Mouse (Mus musculus) heart, postnatal 25 days (tissue): ENCODE results near the gene Elmod1. TPM values are rescaled to one million over a fixed set of nuclear protein-coding genes. Genes with fewer than 3 reads are reported as not detected.

Experiments used
- DNase-seq: peaks from one replicate; pipeline ENCODE4 v3.0.0; 2022; ENCODE audit warnings: low spot score
- intact Hi-C: fragments of 180-260 bp; cut with DNase I; formaldehyde crosslinking; loops from one replicate; pipeline ENCODE4 v1.15.1; 2025
- total RNA-seq, 2 experiments: library from RNA; stranded (reverse); gene quantifications; 2 replicates each; pipeline ENCODE4 v1.2.3; 2021

Elmod1 gene
- total RNA-seq, 2 experiments from 2014 or later = 0.10 to 0.22 TPM

DNA sequence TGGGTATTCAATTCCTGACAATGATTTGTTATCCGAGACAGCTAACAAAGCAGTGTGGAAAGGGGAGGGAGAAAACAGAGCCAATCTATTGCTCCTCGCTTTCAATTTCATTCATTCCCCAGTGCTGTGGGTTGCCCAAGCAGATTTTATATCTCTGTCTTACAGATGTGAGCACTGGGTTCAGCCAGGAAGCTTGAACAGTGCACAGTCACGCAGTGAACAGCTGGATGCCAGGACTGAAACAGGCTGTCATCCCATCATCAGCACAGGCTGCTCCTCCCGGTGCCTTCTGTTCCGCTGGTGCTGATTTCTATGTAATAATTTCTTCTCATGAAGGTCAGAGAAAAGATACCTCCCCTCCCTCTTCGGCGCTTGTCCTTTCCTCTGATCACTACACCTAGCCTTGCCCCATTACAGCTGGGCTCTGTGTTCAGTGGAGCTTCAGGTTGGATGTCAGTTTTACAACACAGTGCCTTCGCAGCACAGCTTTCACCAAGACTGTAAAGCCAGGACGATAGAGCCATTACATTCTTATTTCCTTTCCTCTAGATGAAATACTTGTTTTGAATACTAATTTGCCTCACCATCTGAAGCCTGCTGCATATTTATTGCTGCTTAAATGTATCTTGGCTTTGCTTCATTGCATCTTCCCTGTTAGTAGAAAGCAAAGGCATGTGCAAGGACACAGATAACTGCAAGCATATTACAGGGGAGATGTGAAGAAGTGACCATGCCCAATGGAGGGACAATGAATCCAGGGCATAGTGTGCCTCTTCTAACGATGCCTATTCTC lies 59.0 kb downstream of the Elmod1 start:
- intact Hi-C loops = no loop called here
- DNase-seq = no peak

DNA sequence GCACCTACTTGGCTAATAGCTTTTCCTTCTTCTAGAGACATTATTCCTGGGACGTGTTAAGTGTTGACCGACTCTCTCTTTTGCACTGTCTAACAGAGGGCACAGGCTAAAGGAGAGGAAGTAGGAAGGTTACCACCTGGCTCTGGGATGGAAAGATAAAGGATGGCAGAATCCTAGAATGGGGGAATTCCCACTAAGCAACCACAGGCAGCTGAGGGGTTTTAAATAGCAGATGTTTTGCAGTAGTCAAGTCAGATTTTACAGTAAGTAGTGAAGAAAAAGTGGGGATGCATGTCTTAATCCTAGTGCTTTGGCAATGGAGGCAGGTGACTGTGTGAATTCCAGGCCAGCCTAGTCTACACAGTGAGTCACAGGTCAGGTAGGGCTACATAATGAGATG lies 64.3 kb downstream of the Elmod1 start:
- DNase-seq = no peak
- intact Hi-C loops = no loop called here

DNA sequence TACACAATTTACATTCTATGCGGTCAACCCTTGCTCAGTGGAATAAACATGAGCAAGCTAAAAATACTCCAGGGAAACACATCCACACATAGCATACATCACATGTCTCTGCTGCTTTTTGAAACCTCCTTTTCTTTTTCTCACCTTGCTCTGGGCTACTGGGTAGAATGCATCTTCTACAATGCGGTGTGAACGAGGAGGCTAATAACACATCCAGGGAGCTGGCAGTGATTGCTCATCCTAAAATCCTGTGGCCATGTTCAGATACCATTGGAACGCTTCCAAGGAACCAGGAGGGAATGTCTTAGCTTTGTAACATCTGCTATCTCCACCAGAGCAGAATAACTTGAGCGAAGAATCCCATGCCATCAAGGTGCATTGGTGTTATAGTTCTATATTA lies 64.8 kb downstream of the Elmod1 start:
- intact Hi-C loops = no loop called here
- no peak for DNase-seq

- DNase-seq = no peak
- intact Hi-C loops = no loop called here
Measured at GRCm38 (mm10) chr9:53906798-53907197, 68.3 kb downstream of the Elmod1 start.

- intact Hi-C loops = no loop called here
- DNase-seq = no peak
Measured at GRCm38 (mm10) chr9:53905418-53905817, 69.7 kb downstream of the Elmod1 start.

- no peak for DNase-seq
- intact Hi-C loops = no loop called here
Measured at GRCm38 (mm10) chr9:53903215-53903842, 71.8 kb downstream of the Elmod1 start.

- intact Hi-C loops = no loop called here
- no peak for DNase-seq
Measured at GRCm38 (mm10) chr9:53899836-53900235, 75.3 kb downstream of the Elmod1 start.

GRCm38 (mm10) chr9:53895827-53896226 lies 79.3 kb downstream of the Elmod1 start:
- intact Hi-C loops = no loop called here
- DNase-seq = no peak

- DNase-seq = no peak
- intact Hi-C loops = no loop called here
Measured at GRCm38 (mm10) chr9:53890075-53890474, 85.0 kb downstream of the Elmod1 start.

- no peak for DNase-seq
- intact Hi-C loops = no loop called here
Measured at GRCm38 (mm10) chr9:53883588-53884280, 91.4 kb downstream of the Elmod1 start.

GRCm38 (mm10) chr9:53877423-53877822 lies 97.7 kb downstream of the Elmod1 start:
- intact Hi-C loops = no loop called here
- DNase-seq = no peak

- DNase-seq = no peak
- intact Hi-C loops = no loop called here
Measured at GRCm38 (mm10) chr9:53873239-53873638, 101.9 kb downstream of the Elmod1 start.

Other genes starting within 250 kb of the Elmod1 start
- gene Slc35f2, start 203.8 kb downstream of the Elmod1 start, total RNA-seq = under 1 TPM in 1 of 2 experiments, not detected in 1; 0.10 TPM
- gene Sln, start 125.1 kb downstream of the Elmod1 start, total RNA-seq = 10 to 100 TPM; 76.0 to 99.3 TPM
- gene Tnfaip8l3, start 93.1 kb upstream of the Elmod1 start, total RNA-seq = under 1 TPM; 0.18 to 0.28 TPM